Mouse (Mus musculus): ENCODE data around the gene Zfp944. TPM values are rescaled to one million over a fixed set of nuclear protein-coding genes. Genes with fewer than 3 reads are reported as not detected.
"Not testable (repeated sequence)": the region's sequence is repeated elsewhere in the genome, so short reads cannot be mapped to it uniquely, and the experiment has no call there.

Gene Zfp944
- 2.2 and 2.5 TPM in 2 replicates for polyA plus RNA-seq (2012; rRNA removed)

DNA sequence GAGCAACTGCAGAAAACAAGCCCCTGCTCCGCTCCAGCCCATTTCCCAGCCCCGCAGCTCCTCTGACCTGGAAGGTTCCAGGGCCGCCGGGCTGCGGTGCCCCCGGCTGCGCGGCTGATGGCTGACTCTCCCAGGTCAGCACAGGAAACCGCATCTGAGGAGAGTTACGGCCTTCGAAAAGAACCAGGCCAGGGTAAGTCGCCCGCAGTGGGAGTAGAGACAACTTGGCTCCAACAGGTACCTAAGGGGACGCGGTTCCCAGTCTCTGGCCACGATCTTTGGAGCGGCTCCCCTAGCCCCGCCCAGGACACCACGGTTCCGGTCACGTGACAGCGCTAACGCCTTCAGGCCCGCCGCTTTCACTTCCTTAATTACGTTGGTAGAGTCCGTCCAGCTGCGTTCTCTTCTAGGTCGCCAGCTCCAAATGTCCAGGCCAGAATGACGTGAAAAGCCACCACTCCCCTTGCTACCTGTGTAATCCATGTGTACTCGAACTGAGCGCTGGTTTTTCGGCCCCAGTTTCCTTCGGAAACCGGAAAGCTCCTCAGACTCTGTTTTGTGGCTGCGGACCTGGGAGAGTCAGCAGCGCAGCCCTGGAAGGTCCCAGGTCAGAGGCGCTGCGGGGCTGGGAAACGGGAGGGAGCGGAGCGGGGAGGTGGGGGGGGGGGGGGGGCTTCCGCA, at the start of gene Zfp944, which contains the start of gene Zfp758:
Gene Zfp944 (minus strand): TSS at position 300 of the 681 bp plus-strand sequence.
Gene Zfp758 (plus strand): TSS at position 353 of the 681 bp plus-strand sequence.
- peak; percentile 16 for DNase-seq (ENCODE audit: low read depth)

DNA sequence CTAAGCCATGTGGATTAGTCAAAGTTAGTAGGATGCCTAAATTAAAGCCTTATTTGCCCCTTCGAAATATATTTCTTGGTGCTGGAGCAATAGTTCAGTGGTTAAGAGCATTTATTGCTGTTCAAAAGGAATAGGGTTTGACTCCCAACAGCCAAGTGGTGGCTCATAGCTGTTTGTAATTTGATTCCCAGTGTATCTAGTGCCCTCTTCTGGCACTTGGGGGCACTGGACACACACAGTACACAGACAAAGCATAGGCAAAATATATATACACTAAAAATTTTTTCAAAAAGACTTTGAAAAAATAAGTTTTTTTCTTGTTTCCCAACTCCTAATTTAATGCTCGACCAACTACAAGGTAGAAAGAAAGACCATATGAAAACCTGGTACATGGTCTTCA, 49.6 kb upstream of the Zfp944 start:
- DNase-seq (ENCODE audit: low read depth) = no peak

GRCm38 (mm10) chr17:22363895-22364294, 2.7 kb upstream of the Zfp944 start:
- no peak for DNase-seq (ENCODE audit: low read depth)

DNA sequence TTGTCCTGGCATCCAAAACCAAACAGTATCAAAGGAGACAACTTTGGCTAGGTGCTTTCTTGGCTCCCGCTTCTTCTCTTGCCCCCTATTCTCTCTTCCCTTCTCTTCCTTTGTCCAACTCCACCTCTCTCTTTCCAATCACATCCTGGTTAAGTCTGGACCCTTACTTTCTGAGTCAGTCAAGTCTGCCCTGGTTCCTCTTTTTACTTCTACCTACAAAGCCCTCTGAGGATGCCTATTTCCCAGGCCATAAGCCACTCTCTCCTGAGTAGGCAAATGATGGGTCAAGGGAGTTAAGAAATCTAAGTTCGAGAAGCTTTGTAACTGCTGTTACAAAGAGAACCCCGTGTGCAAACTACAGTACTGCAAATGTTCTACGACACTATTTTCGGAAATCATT, 628 bp downstream of the Zfp944 start:
- no peak for DNase-seq (ENCODE audit: low read depth)

DNA sequence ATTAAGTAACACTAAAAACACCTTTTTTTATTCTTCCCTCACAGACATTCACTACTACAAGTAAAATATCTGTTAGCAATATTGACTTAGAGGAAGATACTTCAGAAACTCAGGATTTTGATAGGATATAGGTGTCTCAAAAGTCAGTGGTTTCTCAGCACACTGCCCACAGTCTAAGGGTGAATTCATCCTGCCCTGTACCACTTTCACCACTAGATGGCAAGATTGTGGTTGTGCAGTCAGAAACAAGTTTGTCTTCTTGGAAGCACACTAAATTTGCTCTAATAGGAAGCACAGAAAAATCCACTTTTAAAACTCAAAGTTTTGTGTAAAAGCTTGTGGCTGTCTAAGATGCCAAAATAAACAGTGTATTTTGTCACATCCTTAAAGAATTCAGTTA, 8.4 kb downstream of the Zfp944 start:
- DNase-seq (ENCODE audit: low read depth) = peak; percentile 13

DNA sequence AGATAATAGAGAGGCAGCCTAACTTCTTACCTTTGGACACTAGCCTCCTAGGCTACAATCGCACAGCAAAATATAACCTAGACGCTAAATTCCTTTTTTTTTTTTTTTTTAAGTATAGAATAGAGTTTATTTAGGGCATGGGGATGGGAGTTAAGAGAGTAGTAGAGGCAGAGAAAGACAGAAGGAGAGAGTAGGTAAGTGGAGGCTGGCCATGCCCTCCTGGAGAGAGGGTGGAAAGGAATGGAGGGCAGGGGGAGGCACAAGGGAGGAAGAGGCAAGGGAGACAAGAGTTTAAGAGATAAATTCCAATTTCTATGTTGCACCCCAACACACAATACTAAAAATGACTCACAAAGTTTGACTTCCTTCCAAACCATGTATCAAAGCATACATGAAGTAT, 46.0 kb downstream of the Zfp944 start:
- not testable (repeated sequence) for DNase-seq (ENCODE audit: low read depth)

DNA sequence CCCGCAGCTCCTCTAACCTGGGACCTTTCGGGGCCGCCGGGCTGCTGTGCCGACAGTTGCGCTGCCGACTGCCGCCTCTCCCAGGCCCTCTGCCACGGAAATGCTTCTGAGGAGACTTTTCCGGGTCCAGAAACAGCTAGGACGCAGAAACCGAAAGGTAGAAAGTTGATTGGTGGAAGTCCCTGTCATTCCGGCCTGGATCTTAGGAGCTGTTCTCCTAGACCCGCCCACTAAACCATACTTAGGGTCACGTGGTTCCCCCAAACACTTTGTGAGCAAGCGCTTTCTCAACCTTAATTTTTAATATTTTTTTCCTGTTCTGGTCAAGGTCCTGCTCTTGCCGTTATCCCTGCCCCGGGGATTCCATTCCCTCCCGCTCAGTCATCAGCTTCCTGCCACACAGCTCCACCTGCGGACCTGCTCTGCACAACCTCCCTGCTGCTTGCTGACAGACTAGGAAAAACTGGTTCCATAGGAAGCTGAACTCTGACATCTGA, 46.4 kb downstream of the Zfp944 start, which contains the start of gene CT030661.1:
Gene CT030661.1 (minus strand): TSS at position 108 of the 497 bp plus-strand sequence.
- DNase-seq (ENCODE audit: low read depth) = peak; percentile 78

DNA sequence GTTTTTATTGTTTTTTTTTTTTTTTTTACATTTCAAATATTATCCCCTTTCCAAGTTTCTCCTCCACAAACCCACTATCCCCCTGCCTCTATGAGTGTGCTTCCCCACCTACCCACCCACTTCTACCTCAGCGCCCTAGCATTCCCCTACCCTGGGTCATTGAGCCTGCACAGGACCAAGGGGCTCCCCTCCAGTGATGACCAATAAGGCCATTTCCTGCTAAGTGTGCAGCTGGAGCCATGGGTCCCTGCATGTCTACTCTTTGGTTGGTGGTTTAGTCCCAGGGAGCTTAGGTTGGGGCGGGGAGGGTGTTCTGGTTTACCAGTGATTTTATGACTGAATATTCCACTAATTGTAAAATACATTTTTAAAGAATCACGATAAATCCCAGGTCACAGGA, 47.0 kb downstream of the Zfp944 start:
- not testable (repeated sequence) for DNase-seq (ENCODE audit: low read depth)

Other genes with a start within 250 kb of the Zfp944 start
- 0.30 and 0.43 TPM in 2 replicates for gene Zfp947, start 195.2 kb downstream of the Zfp944 start, polyA plus RNA-seq (2012; rRNA removed)
- gene Zfp994, start 135.8 kb downstream of the Zfp944 start, polyA plus RNA-seq (2012; rRNA removed) = 0.47 and 0.48 TPM in 2 replicates
- gene CT030661.1, start 46.6 kb downstream of the Zfp944 start, polyA plus RNA-seq (2012; rRNA removed) = 1.2 and 1.3 TPM in 2 replicates
- gene Zfp758, start 53 bp upstream of the Zfp944 start, polyA plus RNA-seq (2012; rRNA removed) = 0.74 and 1.0 TPM in 2 replicates
- gene Zfp946, start 62.8 kb upstream of the Zfp944 start, polyA plus RNA-seq (2012; rRNA removed) = 2.5 and 3.2 TPM in 2 replicates
- not detected in 2 replicates for gene Vmn2r111, start 212.1 kb upstream of the Zfp944 start, polyA plus RNA-seq (2012; rRNA removed)
- gene Vmn2r112, start 239.6 kb upstream of the Zfp944 start, polyA plus RNA-seq (2012; rRNA removed) = not detected in 2 replicates